Mouse (Mus musculus) erythroblast, adult 5-6 weeks (primary cell): ENCODE results near the gene Rnf216. TPM values are rescaled to one million over a fixed set of nuclear protein-coding genes. Genes with fewer than 3 reads are reported as not detected.
"Not testable (repeated sequence)": the region's sequence is repeated elsewhere in the genome, so short reads cannot be mapped to it uniquely, and the experiment has no call there.

Experiments used
- ATAC-seq: replicated peaks from 2 replicates; pipeline ENCODE4 v1.8.0; 2016; ENCODE audit warnings: moderate number of reproducible peaks, mild to moderate bottlenecking, moderate TSS enrichment, inconsistent platforms; ENCODE audit not compliant: poor library complexity, low FRiP score, severe bottlenecking
- total RNA-seq, 2 experiments: library from RNA; stranded (forward) in 1 of 2; stranded (reverse) in 1 of 2; fragments of 150-400 nt in 1 of 2; fragments of 200-764, 138-1000 nt in 1 of 2; gene quantifications; 2 replicates each; pipeline versions ENCODE4 v1.2.3 to v1.2.4; 2015 to 2017; ENCODE audit warnings: low replicate concordance in 2 of 2

Rnf216 gene
- total RNA-seq (2015; ENCODE audit: low replicate concordance) (10.4 and 19.9 TPM in 2 replicates), total RNA-seq (2017; ENCODE audit: low replicate concordance) (31.5 and 53.4 TPM in 2 replicates)

- peak; percentile 95 for ATAC-seq
Observed at GRCm38 (mm10) chr5:143112281-143113246, at the start of gene Rnf216. Gene Rnf216, minus strand, starts transcription at chr5:143112994.

- no peak for ATAC-seq
Observed at GRCm38 (mm10) chr5:143155534-143155933, 42.7 kb upstream of the Rnf216 start.

DNA sequence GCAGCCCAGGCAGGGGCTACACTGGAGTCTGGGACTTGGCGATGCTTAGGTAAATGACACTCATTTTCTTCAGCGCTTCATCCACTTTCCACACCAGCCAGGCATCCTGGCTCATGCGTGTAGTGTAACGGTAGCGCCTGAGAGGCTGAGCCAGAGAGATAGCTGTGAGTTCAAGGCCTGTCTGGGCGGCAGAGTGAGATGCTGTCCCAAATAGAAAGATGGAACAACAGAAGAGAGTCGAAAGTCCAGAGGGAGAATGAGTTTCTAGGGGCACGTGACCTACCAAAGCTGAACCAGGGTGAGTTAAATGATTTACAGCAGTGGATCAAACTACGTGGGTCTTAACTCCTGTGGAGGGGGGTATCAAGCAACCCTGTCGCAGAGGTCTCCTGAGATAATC is 41.0 kb upstream of the Rnf216 start:
- no peak for ATAC-seq

- no peak for ATAC-seq
Observed at GRCm38 (mm10) chr5:143150044-143150443, 37.2 kb upstream of the Rnf216 start.

- ATAC-seq, result no peak
Observed at GRCm38 (mm10) chr5:143149536-143149935, 36.7 kb upstream of the Rnf216 start.

- ATAC-seq, result no peak
Observed at GRCm38 (mm10) chr5:143148661-143149060, 35.9 kb upstream of the Rnf216 start.

DNA sequence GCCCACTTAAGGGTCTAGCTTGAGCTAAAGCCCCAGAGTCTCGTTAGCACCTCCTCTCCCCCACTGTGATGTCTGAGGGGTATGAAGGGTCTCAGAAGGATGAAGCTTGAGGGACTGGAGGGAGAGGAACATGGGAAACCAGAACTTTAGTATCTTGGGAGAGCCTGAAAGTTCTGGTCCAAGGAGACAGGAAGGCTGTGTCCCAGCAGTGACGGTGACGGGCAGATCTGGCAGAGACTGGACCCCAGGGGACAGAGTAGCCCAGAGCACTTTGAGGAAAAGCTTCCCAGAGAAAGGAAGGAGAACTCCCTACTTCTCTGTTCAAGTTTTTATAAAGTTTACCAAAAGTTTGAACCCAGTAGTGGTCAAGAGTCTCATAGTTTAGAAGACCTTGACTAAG is 34.7 kb upstream of the Rnf216 start, which contains the start of gene Olfr718-ps1:
Gene Olfr718-ps1, minus strand, starts transcription at position 101 of the 400 bp plus-strand sequence.
- ATAC-seq, result no peak

- no peak for ATAC-seq
Observed at GRCm38 (mm10) chr5:143137580-143137979, 24.8 kb upstream of the Rnf216 start.

GRCm38 (mm10) chr5:143135042-143135441 is 22.2 kb upstream of the Rnf216 start:
- peak; percentile 82 for ATAC-seq

DNA sequence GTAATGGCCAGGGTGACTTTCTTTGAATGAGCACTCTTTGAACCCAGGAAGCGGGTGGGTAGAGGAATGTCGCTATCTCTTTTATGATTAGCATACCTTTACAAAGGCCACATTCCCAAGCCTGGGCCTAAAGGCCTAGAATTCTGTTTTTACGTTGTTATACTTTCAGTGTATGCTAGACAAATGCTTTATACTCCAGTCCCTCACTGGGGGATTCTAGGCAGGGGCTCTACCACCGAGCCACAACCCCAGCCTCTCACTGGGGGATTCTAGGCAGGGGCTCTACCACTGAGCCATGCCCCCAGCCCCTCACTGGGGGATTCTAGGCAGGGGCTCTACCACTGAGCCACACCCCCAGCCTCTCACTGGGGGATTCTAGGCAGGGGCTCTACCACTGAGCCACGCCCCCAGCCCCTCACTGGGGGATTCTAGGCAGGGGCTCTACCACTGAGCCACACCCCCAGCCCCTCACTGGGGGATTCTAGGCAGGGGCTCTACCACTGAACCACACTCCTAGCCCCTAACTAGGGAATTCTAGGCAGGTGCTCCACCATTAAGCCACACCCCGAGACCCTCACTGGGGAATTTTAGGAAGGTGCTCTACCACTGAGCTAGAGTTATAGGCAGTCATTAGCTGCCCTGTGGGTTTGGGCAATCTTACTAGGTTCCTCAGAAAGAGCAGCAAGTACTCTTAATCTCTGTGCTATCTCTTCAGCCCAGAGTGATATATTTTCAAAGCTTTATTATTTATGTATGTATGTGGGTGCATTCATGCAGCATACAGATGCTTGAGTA is 21.6 kb upstream of the Rnf216 start:
- not testable (repeated sequence) for ATAC-seq

GRCm38 (mm10) chr5:143132935-143133514 is 20.2 kb upstream of the Rnf216 start:
- no peak for ATAC-seq

GRCm38 (mm10) chr5:143130342-143130741 is 17.5 kb upstream of the Rnf216 start:
- peak; percentile 73 for ATAC-seq

DNA sequence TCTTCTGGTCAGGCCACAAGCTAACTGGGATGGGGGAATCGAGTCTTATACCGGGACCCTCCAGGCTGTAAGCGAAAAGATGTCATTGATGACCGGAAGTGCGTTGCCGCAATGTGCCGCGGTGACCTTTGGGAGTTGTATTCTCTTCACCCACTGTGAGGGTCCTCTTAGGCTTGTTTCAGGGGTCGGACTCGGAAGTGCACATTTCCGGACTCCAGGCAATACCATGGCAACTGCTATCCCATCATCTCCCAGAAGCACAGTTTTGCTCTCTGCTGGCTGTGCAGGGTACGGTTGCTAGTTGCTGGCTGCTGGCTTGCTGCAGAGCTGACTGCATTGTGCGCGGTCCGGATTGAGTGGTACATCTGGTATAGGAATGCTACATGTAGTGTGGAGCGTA is 16.3 kb upstream of the Rnf216 start:
- no peak for ATAC-seq

DNA sequence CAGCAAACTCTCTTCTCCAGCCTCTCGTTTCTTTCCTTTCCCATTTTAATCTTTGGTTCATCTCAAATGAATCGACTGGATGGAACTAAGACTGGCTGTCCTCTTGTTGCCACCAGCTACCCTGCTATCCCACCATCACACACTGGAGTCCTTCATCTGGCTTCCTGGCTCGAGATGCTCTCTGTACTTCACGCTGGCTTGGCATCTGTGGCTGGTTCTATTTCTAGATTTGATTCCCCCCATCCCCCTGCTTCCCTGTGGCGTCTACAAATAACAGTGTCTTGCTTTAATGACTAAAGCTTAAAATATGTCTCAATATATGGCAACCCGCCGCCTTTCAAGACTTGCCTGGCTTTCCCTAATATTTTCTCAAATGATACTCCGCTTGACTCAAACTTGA is 15.0 kb upstream of the Rnf216 start:
- no peak for ATAC-seq

- ATAC-seq, result no peak
Observed at GRCm38 (mm10) chr5:143126908-143127307, 14.1 kb upstream of the Rnf216 start.

DNA sequence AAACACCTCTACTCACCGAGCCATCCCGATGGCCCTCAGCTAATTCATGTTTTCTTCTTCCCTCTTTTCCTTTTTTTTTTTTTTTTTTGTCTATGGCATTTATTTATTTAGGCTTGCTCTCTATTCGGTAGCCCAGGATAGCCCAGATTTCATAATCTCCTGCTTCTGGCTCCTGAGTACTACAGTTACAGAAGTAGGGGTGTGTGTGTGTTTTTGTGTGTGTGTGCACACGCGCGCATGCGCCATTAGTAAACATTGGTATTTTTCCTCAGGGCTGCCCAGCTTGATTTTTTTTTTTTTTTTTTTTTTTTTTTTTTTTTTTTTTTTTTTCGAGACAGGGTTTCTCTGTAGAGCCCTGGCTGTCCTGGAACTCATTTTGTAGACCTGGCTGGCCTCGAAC is 13.3 kb upstream of the Rnf216 start:
- no peak for ATAC-seq

- no peak for ATAC-seq
Observed at GRCm38 (mm10) chr5:143125601-143126000, 12.8 kb upstream of the Rnf216 start.

DNA sequence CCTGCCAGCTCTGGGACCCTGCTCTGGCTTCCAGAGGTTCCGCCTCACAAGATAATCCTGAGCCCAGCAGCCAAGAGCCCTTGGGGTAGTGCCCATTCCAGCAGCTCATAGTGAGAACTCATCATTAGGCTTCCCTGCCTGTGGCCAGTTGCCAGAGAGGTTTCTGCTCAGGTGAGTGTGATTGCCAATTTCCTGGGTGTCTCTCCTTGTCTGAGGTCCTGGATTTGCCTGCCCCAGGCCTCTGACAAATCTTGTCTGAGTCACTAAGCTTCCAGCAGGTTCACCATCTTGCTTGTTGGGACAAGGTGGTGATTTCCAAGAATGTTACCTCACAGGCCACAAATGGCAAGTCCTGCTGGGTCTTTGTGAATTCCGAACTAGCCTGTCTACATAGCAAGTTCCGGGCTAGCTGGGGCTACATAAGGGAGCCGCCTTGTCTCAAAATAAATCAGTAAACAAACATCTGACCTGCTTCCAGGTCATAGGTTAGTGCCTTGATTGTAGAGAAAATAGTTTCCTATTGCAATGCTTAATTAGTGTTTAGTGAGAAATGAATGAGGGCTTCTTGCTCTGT is 12.1 kb upstream of the Rnf216 start:
- no peak for ATAC-seq

- no peak for ATAC-seq
Observed at GRCm38 (mm10) chr5:143122673-143123072, 9.9 kb upstream of the Rnf216 start.

DNA sequence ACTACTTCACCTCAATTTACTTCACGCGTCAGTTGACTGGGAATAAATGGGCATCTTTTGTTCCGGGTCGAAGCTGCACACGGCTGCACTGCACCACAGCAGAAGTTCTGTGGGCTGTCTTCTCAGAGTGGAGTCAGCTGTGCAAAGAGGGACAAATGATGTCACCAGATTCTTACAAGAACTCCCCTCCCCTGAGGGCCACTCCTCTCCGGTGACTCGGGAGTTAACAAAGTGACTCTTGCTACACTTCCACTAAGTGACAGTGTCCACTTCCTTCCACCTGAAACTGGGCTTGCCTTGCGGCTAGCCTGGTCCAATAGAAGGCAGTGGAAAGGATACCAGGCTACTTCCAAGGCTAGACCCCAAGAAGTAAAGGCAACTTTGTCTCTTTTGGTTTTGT is 9.3 kb upstream of the Rnf216 start:
- ATAC-seq, result no peak
